Mouse (Mus musculus) forebrain, embryonic 10.5 days (tissue): ENCODE results near the gene Pcca. TPM values are rescaled to one million over a fixed set of nuclear protein-coding genes. Genes with fewer than 3 reads are reported as not detected.

ENCODE experiments used
- DNase-seq: peaks from one replicate; pipeline ENCODE4 v3.0.0-alpha.2; 2017; ENCODE audit warnings: low spot score; ENCODE audit errors: extremely low spot score
- H3K27ac ChIP-seq: fragments of 300-500 bp; sonication (generic); 2 replicates; pipeline ENCODE4 v1.5.1; 2016; ENCODE audit warnings: mild to moderate bottlenecking
- H3K27me3 ChIP-seq: fragments of 300-500 bp; sonication (generic); 2 replicates; pipeline ENCODE4 v1.6.1; 2016; ENCODE audit warnings: mild to moderate bottlenecking; ENCODE audit not compliant: poor library complexity, severe bottlenecking
- H3K36me3 ChIP-seq: fragments of 300-500 bp; sonication (generic); replicated peaks from 2 replicates; pipeline ENCODE4 v1.6.1; 2016; ENCODE audit warnings: mild to moderate bottlenecking, moderate library complexity
- H3K4me1 ChIP-seq: fragments of 300-500 bp; sonication (generic); 2 replicates; pipeline ENCODE4 v1.6.1; 2016
- H3K4me3 ChIP-seq: fragments of 300-500 bp; sonication (generic); 2 replicates; pipeline ENCODE4 v1.5.1; 2016; ENCODE audit warnings: mild to moderate bottlenecking, moderate library complexity
- H3K9me3 ChIP-seq: fragments of 300-500 bp; sonication (generic); 2 replicates; pipeline ENCODE4 v1.6.1; 2016; ENCODE audit warnings: mild to moderate bottlenecking, moderate library complexity
- WGBS: fragments of 180-500 bp; shearing (Covaris S2); methylation state at CpG from one replicate; pipeline ENCODE4 v1.1.7; 2016; 5-methylcytosine and 5-hydroxymethylcytosine counted together
- polyA plus RNA-seq: library from polyadenylated mRNA; unstranded; fragments of >200 nt; fragmentation: Nextera tagmentation; extraction: Ambion mirVana; gene quantifications from 2 replicates; pipeline ENCODE4 v1.2.1, GENCODE M21; 2016

Pcca gene
- polyA plus RNA-seq, 1 experiment from 2014 or later, result 38.9 TPM

DNA sequence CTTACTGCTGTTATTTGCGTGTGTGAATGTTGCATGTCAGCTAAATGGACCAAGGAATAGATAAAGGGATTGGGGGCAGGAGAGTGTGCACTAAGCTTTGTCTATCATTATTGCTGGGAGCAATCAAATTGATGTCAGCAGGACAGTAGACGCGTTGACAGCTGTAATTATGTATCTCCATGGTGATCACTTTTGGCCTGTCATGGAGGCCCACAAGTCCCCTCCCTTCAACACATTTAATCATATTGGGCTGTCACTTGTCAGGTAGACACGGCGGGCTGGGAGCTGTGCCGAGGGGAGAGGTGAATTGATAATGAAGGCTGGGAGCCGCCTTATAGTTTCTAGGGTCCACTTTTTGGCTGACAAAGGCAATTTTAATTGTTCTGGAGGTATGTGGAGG lies 153.3 kb downstream of the Pcca start:
- no peak for DNase-seq
- H3K27me3 ChIP-seq, result no peaks in the 10 kb centered on the region
- peaks cover 25% of the 10 kb centered on the region for H3K4me1 ChIP-seq
- H3K27ac ChIP-seq, result no peak overlapping the region
- no peaks in the 10 kb centered on the region for H3K9me3 ChIP-seq
- peaks cover 2% of the 10 kb centered on the region; the same call in 1 of the 2 replicates for H3K36me3 ChIP-seq
- H3K4me3 ChIP-seq, result no peak overlapping the region
- 78% methylated on average over 7 of the region's 7 CpGs for WGBS

DNA sequence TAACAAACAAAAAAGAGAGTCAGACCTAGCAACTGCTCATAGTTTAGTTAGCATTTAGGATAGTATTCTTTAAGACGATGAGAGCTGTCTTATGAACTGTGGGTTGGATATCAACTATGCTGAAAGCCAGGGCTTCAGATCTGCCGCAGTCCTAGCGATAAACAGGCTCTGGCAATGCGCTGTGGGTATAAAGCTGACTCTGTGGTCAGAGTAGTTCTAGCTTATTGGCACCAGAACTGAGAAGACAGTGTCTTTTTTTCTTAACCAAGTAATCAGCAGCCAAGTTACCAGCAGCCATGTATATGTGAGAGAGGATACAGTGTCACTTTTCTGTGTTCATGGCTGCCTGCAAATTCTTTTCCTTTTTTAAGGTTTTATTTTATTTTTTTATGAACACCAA lies 154.3 kb downstream of the Pcca start:
- Histone ChIP-seq H3K27me3 (no peaks in the 10 kb centered on the region), H3K4me3 (no peak overlapping the region), H3K9me3 (no peaks in the 10 kb centered on the region), H3K36me3 (peaks cover 3% of the 10 kb centered on the region; the same call in 1 of the 2 replicates), H3K27ac (no peak overlapping the region), H3K4me1 (peaks cover 25% of the 10 kb centered on the region)
- no peak for DNase-seq
- WGBS, result 95% methylated on average over 4 of the region's 4 CpGs

DNA sequence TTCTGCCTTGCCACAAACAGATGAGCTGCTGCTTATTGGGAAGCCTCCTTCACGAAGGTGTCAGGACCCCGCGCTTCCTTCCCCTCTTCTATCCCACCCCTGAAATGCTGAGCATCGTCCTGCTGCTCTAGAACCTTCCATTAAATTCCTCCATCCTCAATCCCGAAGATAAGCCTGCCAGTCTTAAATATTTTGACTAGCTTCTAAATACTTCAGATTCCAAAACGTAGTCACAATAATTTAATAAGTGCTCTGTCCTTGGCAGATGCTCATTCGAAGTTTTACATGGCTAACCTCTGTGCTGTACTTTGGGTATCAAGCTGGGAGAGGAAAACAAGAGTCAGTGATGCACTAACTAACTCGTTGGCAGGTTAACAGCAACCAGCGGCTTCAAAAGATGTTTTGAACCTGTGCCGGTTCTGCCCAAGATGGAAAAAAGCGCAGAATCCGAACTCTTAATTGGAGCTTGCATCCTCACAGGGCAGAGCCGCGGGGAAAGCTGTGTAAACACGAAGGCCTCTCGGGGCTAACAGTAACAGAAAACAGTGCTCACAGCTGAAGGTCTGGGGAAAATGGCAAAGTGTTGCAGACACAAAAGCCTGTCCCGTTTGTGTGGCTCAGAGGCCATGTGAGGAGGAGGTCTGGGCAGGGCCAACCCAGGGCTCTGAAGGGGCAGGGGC lies 155.2 kb downstream of the Pcca start:
- Histone ChIP-seq H3K4me1 (peaks cover 23% of the 10 kb centered on the region), H3K4me3 (no peak overlapping the region), H3K27me3 (no peaks in the 10 kb centered on the region), H3K27ac (peak overlapping the region; percentile 67; the same call in 1 of the 2 replicates), H3K9me3 (no peaks in the 10 kb centered on the region), H3K36me3 (peaks cover 3% of the 10 kb centered on the region; the same call in 1 of the 2 replicates)
- no peak for DNase-seq
- WGBS, result 68% methylated on average over 17 of the region's 17 CpGs

DNA sequence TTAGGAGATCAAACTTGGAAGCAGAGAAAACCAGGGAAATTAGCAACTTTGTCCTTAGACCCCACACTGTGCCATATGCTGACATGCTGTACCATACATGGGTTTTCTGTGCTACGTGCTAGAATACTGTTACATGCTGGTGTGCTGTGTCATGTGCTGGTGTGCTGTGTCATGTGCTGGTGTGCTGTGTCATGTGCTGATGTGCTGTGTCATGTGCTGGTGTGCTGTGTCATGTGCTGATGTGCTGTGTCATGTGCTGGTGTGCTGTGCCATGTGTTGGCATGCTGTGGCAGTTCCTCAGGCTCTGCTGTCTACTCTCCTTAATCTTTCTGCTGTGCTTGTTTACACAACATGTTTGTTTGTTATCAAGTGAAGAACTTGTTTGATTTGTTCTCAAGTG lies 157.4 kb downstream of the Pcca start:
- no peak for DNase-seq
- H3K36me3 ChIP-seq, result peaks cover 3% of the 10 kb centered on the region; the same call in 1 of the 2 replicates
- no peak overlapping the region for H3K27ac ChIP-seq
- H3K27me3 ChIP-seq, result no peaks in the 10 kb centered on the region
- H3K4me3 ChIP-seq, result no peak overlapping the region
- H3K9me3 ChIP-seq, result no peaks in the 10 kb centered on the region
- H3K4me1 ChIP-seq, result peaks cover 14% of the 10 kb centered on the region
- 93% methylated on average over 1 of the region's 1 CpGs for WGBS

DNA sequence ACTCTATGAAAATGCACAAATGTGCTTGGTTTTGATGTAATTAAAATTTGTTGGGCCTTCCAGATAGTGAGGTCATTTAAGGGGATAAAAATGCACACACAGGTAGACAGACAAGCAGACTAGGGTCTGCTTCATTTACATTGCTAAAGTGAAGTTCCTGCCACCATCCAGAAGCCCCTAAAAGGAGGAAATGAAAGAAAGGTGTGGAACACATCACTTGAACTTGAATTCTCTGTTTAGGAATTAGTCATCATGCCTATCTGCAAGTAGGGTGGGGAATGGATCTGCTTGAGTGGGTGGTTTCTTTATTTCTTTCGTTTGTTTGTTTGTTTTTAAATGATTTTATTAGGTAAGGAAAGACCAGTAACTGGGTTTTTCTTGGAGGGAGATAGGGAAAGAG lies 166.2 kb downstream of the Pcca start:
- Histone ChIP-seq H3K4me1 (no peaks in the 10 kb centered on the region), H3K27ac (no peak overlapping the region), H3K9me3 (0 out of 2 replicates have a peak, but pooled peaks cover 3% of the 10 kb centered on the region), H3K36me3 (peaks cover 12% of the 10 kb centered on the region), H3K27me3 (no peaks in the 10 kb centered on the region), H3K4me3 (no peak overlapping the region)
- no peak for DNase-seq
- WGBS, result 84% methylated on average over 1 of the region's 1 CpGs

DNA sequence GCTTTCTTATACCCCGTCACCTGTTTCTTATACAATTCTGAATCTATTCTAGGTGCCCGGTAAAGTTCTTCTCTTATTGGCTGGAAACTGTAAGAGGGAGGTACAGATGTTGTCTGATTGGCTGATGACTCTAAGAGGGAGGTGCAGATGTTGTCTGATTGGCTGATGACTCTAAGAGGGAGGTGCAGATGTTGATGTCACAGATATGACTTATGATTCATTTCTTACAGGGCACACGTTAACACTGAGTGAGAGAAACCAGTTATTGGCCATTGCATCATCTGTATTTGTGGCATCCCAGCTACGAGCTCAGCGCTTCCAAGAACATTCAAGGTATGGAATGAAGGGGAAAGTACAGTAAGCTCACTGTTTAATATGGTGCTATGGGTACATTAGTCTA lies 179.7 kb downstream of the Pcca start:
- no peak overlapping the region for H3K4me3 ChIP-seq
- no peak for DNase-seq
- H3K27me3 ChIP-seq, result no peaks in the 10 kb centered on the region
- H3K27ac ChIP-seq, result no peak overlapping the region
- no peaks in the 10 kb centered on the region for H3K4me1 ChIP-seq
- H3K36me3 ChIP-seq, result no peaks in the 10 kb centered on the region
- H3K9me3 ChIP-seq, result no peaks in the 10 kb centered on the region
- 94% methylated on average over 5 of the region's 5 CpGs for WGBS

DNA sequence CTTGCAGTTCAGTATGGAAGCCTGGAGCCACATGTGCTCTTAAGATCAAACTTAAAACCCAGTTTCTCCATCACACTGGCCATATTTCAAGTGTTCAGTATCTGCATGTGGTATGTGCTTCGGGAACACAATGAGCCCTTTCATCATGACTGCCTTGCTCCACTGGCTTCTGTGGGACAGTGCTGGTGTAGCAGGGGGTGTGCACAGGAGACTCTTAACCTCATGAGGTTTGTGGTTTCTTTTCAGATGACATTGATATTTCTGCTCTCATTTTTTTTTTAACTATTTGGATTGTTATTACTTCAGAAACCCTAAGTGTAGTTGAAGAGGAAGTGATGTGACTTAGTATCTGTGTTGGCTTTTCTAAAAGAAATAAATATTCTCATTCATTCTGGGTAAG lies 180.8 kb downstream of the Pcca start:
- 90% methylated on average over 1 of the region's 1 CpGs for WGBS
- H3K4me3 ChIP-seq, result no peak overlapping the region
- no peaks in the 10 kb centered on the region for H3K36me3 ChIP-seq
- no peaks in the 10 kb centered on the region for H3K27me3 ChIP-seq
- H3K27ac ChIP-seq, result no peak overlapping the region
- no peaks in the 10 kb centered on the region for H3K9me3 ChIP-seq
- DNase-seq, result no peak
- peaks cover 4% of the 10 kb centered on the region for H3K4me1 ChIP-seq

DNA sequence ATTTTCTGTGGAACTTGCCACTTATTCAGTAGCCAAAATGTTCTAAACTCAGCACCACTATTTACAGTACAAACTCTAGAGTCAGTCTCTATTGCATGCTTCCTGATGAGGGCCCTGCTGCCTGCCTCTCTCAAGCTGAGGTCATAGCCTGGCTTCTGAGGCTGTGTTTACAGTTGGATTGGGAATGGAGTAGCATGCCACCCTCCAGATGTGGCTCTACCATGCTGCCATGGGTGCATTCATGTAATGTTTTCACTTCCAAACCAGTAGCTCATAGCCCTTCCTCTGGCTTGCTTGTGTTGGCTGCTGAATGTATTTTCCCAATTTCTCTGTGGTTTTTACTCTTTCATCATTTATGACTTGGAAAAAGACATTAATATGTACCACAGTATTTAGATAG lies 181.9 kb downstream of the Pcca start:
- Histone ChIP-seq H3K4me3 (no peak overlapping the region), H3K27me3 (no peaks in the 10 kb centered on the region), H3K9me3 (no peaks in the 10 kb centered on the region), H3K4me1 (peaks cover 16% of the 10 kb centered on the region), H3K36me3 (no peaks in the 10 kb centered on the region), H3K27ac (no peak overlapping the region)
- no peak for DNase-seq

DNA sequence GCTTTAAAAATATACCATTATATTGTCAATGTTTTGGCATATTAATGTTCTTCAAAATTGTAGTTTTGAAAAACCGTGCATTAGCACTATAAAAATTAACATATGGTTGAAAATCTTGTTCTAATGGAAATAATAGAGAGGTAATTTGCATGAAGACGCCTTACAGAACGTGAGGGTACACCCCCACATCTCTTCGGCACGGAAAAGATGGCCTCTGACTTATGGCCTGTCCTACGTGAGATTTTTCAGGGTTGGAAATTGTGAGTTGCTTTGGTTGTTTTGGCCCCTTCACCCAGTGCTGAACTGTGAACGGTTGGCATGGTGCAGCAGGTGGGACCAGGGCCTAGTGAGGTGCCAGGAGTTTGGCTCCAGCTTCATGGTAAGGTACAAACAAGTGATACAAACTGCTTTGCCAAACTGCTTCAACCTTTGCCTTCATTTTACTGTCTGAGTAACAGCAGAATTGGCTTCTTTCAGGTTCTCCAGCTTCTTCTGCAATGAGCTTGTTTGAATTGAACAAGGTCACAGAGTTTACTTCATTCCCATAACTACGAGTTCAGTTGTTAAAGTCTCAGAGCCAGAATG lies 185.5 kb downstream of the Pcca start:
- DNase-seq, result no peak
- no peak overlapping the region for H3K27ac ChIP-seq
- H3K27me3 ChIP-seq, result no peaks in the 10 kb centered on the region
- H3K4me1 ChIP-seq, result peaks cover 25% of the 10 kb centered on the region
- no peaks in the 10 kb centered on the region for H3K36me3 ChIP-seq
- WGBS, result 91% methylated on average over 8 of the region's 8 CpGs
- no peak overlapping the region for H3K4me3 ChIP-seq
- no peaks in the 10 kb centered on the region for H3K9me3 ChIP-seq

DNA sequence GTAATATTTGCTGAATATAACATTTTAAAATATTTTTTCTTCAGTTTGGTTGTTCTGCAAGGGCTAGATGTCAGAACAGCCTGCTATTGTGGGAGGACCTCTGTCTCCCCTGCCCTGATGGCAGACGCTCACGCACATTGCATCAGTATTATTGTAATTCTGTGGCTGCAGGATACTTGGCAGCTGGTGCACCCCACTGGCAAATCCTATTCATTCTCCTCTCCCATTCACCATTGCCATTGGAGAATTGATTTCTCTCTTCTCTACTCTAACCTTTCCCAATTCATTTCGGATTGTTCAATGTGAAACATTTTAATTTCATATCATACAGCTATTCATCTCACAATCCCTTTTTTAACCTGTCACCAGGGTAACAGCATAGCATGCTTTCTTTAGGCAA lies 186.9 kb downstream of the Pcca start:
- no peak for DNase-seq
- H3K9me3 ChIP-seq, result no peaks in the 10 kb centered on the region
- no peaks in the 10 kb centered on the region for H3K36me3 ChIP-seq
- H3K4me3 ChIP-seq, result no peak overlapping the region
- WGBS, result 22% methylated on average over 3 of the region's 3 CpGs
- H3K27me3 ChIP-seq, result no peaks in the 10 kb centered on the region
- H3K27ac ChIP-seq, result no peak overlapping the region
- peaks cover 25% of the 10 kb centered on the region for H3K4me1 ChIP-seq

DNA sequence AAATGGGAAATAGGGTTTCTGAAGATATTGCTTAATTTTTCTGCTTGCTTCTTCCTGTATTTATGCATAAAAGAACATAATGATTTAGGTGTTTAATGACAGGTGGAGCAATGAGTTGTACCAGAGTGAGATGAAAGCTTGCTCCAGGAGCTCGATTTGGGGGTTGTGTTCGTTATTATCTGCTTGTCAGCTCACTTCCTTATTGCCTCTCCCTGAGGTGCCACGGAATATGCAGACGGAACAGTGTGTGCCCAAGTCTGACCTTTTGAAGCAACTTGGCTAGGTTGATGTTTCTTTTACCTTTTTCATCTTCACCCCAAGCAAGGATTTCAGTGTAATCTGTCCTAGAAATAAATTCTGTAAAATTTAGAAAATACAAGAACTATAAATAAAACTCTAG lies 187.6 kb downstream of the Pcca start:
- Histone ChIP-seq H3K4me3 (no peak overlapping the region), H3K27me3 (no peaks in the 10 kb centered on the region), H3K9me3 (no peaks in the 10 kb centered on the region), H3K4me1 (peaks cover 25% of the 10 kb centered on the region), H3K36me3 (no peaks in the 10 kb centered on the region), H3K27ac (no peak overlapping the region)
- no peak for DNase-seq
- 47% methylated on average over 4 of the region's 4 CpGs for WGBS

DNA sequence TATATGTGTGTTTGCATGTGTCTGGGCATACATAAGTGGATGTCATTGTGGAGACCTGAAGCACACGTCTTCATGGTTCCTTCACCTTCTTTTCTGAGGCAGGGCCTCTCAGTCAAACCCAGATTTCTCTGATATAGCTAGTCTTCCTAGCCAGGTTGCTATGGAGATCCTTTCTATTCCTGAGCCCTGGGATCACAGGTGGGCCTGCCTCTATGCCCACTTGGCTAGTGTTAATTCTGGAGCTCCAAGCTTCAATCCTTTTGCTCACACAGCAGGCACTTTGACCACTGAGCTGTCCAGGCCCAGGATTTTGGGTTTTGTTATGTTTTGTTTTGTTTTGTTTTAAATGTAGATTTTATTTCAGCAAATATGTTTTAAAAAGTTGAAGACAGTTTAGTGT lies 192.3 kb downstream of the Pcca start:
- no peaks in the 10 kb centered on the region for H3K9me3 ChIP-seq
- H3K4me3 ChIP-seq, result no peak overlapping the region
- H3K4me1 ChIP-seq, result peaks cover 14% of the 10 kb centered on the region
- H3K36me3 ChIP-seq, result no peaks in the 10 kb centered on the region
- 88% methylated on average over 1 of the region's 1 CpGs for WGBS
- H3K27ac ChIP-seq, result no peak overlapping the region
- DNase-seq, result no peak
- H3K27me3 ChIP-seq, result no peaks in the 10 kb centered on the region

DNA sequence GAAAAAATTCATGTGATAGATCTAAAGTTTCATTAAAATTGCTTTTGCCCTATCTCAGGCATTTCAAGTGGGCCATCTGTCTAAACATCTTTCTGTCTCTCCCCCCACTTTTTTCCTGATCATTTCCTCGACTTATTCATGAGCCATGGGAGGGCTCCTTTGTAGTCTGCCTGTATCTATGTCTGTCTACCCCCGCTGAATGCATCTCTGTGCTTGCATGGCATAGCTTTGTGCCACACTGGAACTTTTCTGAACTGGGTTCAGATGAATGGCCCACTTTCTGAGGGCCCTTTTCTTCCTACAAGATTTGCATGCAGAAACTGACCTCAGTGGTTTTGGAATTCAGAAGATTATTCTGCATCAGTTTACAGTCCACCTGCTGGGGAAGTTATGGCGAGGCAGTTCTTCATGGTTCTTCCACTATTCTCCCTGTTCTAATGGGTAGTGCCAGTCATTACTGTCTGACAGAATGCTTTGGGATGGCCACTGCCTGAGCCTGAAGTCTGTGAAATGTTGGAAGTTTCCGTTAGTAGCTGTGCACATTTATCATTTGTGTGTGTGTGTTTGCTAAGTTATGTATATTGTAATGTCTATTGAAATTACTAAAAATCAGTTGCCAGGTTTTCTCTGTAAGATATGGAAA lies 195.4 kb downstream of the Pcca start:
- no peaks in the 10 kb centered on the region for H3K9me3 ChIP-seq
- no peak for DNase-seq
- no peaks in the 10 kb centered on the region for H3K27me3 ChIP-seq
- 80% methylated on average over 4 of the region's 4 CpGs for WGBS
- H3K4me1 ChIP-seq, result peaks cover 11% of the 10 kb centered on the region
- H3K27ac ChIP-seq, result no peak overlapping the region
- H3K4me3 ChIP-seq, result no peak overlapping the region
- no peaks in the 10 kb centered on the region for H3K36me3 ChIP-seq
